Mouse (Mus musculus) ES-Bruce4 (cell line): ENCODE measurements at regions not wholly inside any gene's neighbourhood (a gene's known extent, or its start where the extent isn't known, plus 50 kb on each side); places are given as distances from the start of the nearest gene placed in this dataset.

Experiments
- CTCF ChIP-seq: IDR thresholded peaks from one replicate; pipeline ENCODE4 v1.8.1; 2011; ENCODE audit warnings: low read depth, low read length
- EP300 ChIP-seq: IDR thresholded peaks from 2 replicates; pipeline ENCODE4 v1.6.1; 2011; ENCODE audit warnings: low read depth, low read length; ENCODE audit not compliant: insufficient read depth
- POLR2A ChIP-seq: IDR thresholded peaks from one replicate; pipeline ENCODE4 v1.8.1; 2011; ENCODE audit warnings: low read length; ENCODE audit not compliant: insufficient read depth

- no peak for TF ChIP-seq POLR2A
- no peak for TF ChIP-seq CTCF
- TF ChIP-seq EP300: no peak
Measured at GRCm38 (mm10) chr10:118588198-118588597, 147.4 kb downstream of the Ifng start.
